Mouse (Mus musculus) CH12.LX (cell line): ENCODE data around the gene Coq8b. TPM values are rescaled to one million over a fixed set of nuclear protein-coding genes. Genes with fewer than 3 reads are reported as not detected.

ENCODE experiments used
- DNase-seq: peaks from one replicate; pipeline ENCODE4 v3.0.0-alpha.2; 2013; ENCODE audit errors: extremely low read depth
- H3K27ac ChIP-seq: 2 replicates; pipeline ENCODE4 v1.5.1; 2012; ENCODE audit warnings: low read depth, mild to moderate bottlenecking, control low read depth, moderate library complexity; ENCODE audit not compliant: insufficient read depth
- H3K27me3 ChIP-seq: replicated peaks from 2 replicates; pipeline ENCODE3; 2012; ENCODE audit warnings: inconsistent platforms
- H3K36me3 ChIP-seq, 2 experiments: replicated peaks in 1 of 2; 2 replicates each; pipeline versions ENCODE3 to v1.6.1; 2012; ENCODE audit warnings: inconsistent platforms in 1 of 2, low read length in 1 of 2, mild to moderate bottlenecking in 1 of 2, mixed read lengths in 1 of 2, moderate library complexity in 1 of 2; ENCODE audit not compliant: control insufficient read depth in 1 of 2, insufficient read depth in 1 of 2
- H3K4me1 ChIP-seq, 2 experiments: 2 replicates each; pipeline ENCODE4 v1.6.1; 2012; ENCODE audit warnings: inconsistent platforms in 1 of 2, moderate library complexity in 1 of 2; ENCODE audit not compliant: insufficient read depth in 2 of 2, control insufficient read depth in 1 of 2
- H3K4me2 ChIP-seq: 2 replicates; pipeline ENCODE4 v1.6.1; 2012; ENCODE audit warnings: low read depth, mild to moderate bottlenecking, control low read depth; ENCODE audit not compliant: poor library complexity, insufficient read depth, severe bottlenecking
- H3K4me3 ChIP-seq, 3 experiments: fragments of 150-350 bp in 1 of 3; sonication (generic) in 1 of 3; replicated peaks in 1 of 3; 2 replicates each; pipeline versions ENCODE3 to v1.5.1; 2011 to 2012; ENCODE audit warnings: low read depth in 2 of 3, low read length in 2 of 3, mild to moderate bottlenecking in 2 of 3, moderate library complexity in 2 of 3, control low read depth in 1 of 3, improper control_type of control experiment in 1 of 3, inconsistent platforms in 1 of 3, mixed read lengths in 1 of 3; ENCODE audit not compliant: poor library complexity in 1 of 3
- H3K79me2 ChIP-seq: replicated peaks from 2 replicates; pipeline ENCODE4 v1.6.1; 2012; ENCODE audit warnings: mild to moderate bottlenecking, moderate library complexity; ENCODE audit not compliant: control insufficient read depth, poor library complexity, insufficient read depth, severe bottlenecking; ENCODE audit errors: extremely low read depth
- H3K9ac ChIP-seq: 2 replicates; pipeline ENCODE4 v1.6.1; 2012; ENCODE audit warnings: low read depth, mild to moderate bottlenecking, control low read depth, moderate library complexity; ENCODE audit not compliant: insufficient read depth
- H3K9me3 ChIP-seq: replicated peaks from 2 replicates; pipeline ENCODE3; 2012; ENCODE audit warnings: low read length, inconsistent platforms, mixed read lengths
- ELF1 ChIP-seq: IDR thresholded peaks from 2 replicates; pipeline ENCODE4 v1.6.1; 2014; ENCODE audit warnings: low read depth, mild to moderate bottlenecking, inconsistent platforms, low read length, improper control_type of control experiment
- JUN ChIP-seq: IDR thresholded peaks from 2 replicates; pipeline ENCODE4 v1.6.1; 2011; ENCODE audit warnings: low read depth, mild to moderate bottlenecking, low read length, improper control_type of control experiment, moderate library complexity; ENCODE audit not compliant: insufficient read depth
- KAT2A ChIP-seq: IDR thresholded peaks from 2 replicates; pipeline ENCODE4 v1.6.1; 2012; ENCODE audit warnings: low read length, improper control_type of control experiment, inconsistent platforms; ENCODE audit not compliant: insufficient replicate concordance
- MAX ChIP-seq: IDR thresholded peaks from 2 replicates; pipeline ENCODE4 v1.6.1; 2011; ENCODE audit warnings: low read length, improper control_type of control experiment
- MEF2A ChIP-seq: IDR thresholded peaks from 2 replicates; pipeline ENCODE4 v1.6.1; 2014; ENCODE audit warnings: low read depth, mild to moderate bottlenecking, inconsistent platforms, low read length, improper control_type of control experiment, borderline replicate concordance
- MXI1 ChIP-seq: IDR thresholded peaks from 2 replicates; pipeline ENCODE4 v1.6.1; 2011; ENCODE audit warnings: mild to moderate bottlenecking, low read depth, low read length, improper control_type of control experiment
- MYC ChIP-seq: IDR thresholded peaks from 2 replicates; pipeline ENCODE4 v1.6.1; 2011; ENCODE audit warnings: low read depth, mild to moderate bottlenecking, improper control_type of control experiment, low read length
- PAX5 ChIP-seq: IDR thresholded peaks from 2 replicates; pipeline ENCODE4 v1.6.1; 2012; ENCODE audit warnings: low read length, inconsistent platforms, mixed read lengths
- RAD21 ChIP-seq: IDR thresholded peaks from 2 replicates; pipeline ENCODE4 v1.6.1; 2011; ENCODE audit warnings: low read depth, mild to moderate bottlenecking, low read length, improper control_type of control experiment, moderate library complexity
- SIN3A ChIP-seq: IDR thresholded peaks from 2 replicates; pipeline ENCODE4 v1.6.1; 2012; ENCODE audit warnings: low read length, improper control_type of control experiment, inconsistent platforms
- SMC3 ChIP-seq: IDR thresholded peaks from 2 replicates; pipeline ENCODE4 v1.6.1; 2011; ENCODE audit warnings: low read depth, low read length, improper control_type of control experiment
- UBTF ChIP-seq: IDR thresholded peaks from 2 replicates; pipeline ENCODE4 v1.6.1; 2012; ENCODE audit warnings: low read depth, mild to moderate bottlenecking, inconsistent platforms, low read length, improper control_type of control experiment, moderate library complexity
- ZMIZ1 ChIP-seq: IDR thresholded peaks from 2 replicates; pipeline ENCODE4 v1.6.1; 2012; ENCODE audit warnings: low read depth, mild to moderate bottlenecking, inconsistent platforms, low read length, improper control_type of control experiment
- ZNF384 ChIP-seq: IDR thresholded peaks from 2 replicates; pipeline ENCODE4 v1.6.1; 2012; ENCODE audit warnings: low read depth, low read length, improper control_type of control experiment, inconsistent platforms
- dilution Hi-C: fragments of 300-500 bp; cut with MboI; formaldehyde crosslinking; loops from 2 replicates; pipeline ENCODE4 v1.14.3; 2020; ENCODE audit warnings: low sequenced_read_pairs; ENCODE audit not compliant: extremely low pct_unique_long_range_greater_than_20kb, extremely low pct_ligation_motif_present
- in situ Hi-C: fragments of 300-500 bp; cut with MboI; formaldehyde crosslinking; loops from 3 replicates; pipeline ENCODE4 v1.14.3; 2019; ENCODE audit warnings: low sequenced_read_pairs, low pct_ligation_motif_present, low pct_unique_long_range_greater_than_20kb, mixed read lengths
- polyA plus RNA-seq: library from polyadenylated mRNA; unstranded; fragments of >175 nt; gene quantifications from 2 replicates; pipeline ENCODE4 v1.2.1, GENCODE M21; 2012; ENCODE audit warnings: low read depth; ENCODE audit not compliant: insufficient read length
- total RNA-seq, 2 experiments: library from RNA; depleted of rRNA; stranded (reverse); fragments of 300-350 nt in 1 of 2; fragments of >200 nt in 1 of 2; gene quantifications; 2 replicates each; pipeline ENCODE4 v1.2.3; 2012 to 2014

Coq8b gene
- total and polyA plus RNA-seq, 3 experiments = 19.7 to 26.5 (median 21.3) TPM

GRCm38 (mm10) chr7:27218586-27218985 lies 14.2 kb upstream of the Coq8b start (continued):
- TF ChIP-seq JUN = no peak

GRCm38 (mm10) chr7:27219937-27220336 lies 12.9 kb upstream of the Coq8b start:
- Histone ChIP-seq H3K4me1 (peaks cover 12 to 44% of the 10 kb centered on the region in 2 experiments), H3K9ac (no peak overlapping the region), H3K27ac (no peak overlapping the region), H3K27me3 (no peaks in the 10 kb centered on the region), H3K36me3 (peaks cover 12 to 72% of the 10 kb centered on the region in 2 experiments), H3K79me2 (peaks cover 3% of the 10 kb centered on the region; the same call in 1 of the 2 replicates), H3K9me3 (no peaks in the 10 kb centered on the region), H3K4me2 (no peak overlapping the region), H3K4me3 (no peak overlapping the region)
- DNase-seq = no peak
- TF ChIP-seq PAX5 = no peak
- TF ChIP-seq KAT2A = no peak
- no peak for TF ChIP-seq ZNF384
- no peak for TF ChIP-seq UBTF
- no peak for TF ChIP-seq RAD21
- no peak for TF ChIP-seq JUN
- TF ChIP-seq ZMIZ1 = no peak
- no peak for TF ChIP-seq MYC
- in situ Hi-C loops (no loop called here), dilution Hi-C loops (no loop called here)

GRCm38 (mm10) chr7:27221939-27222338 lies 10.9 kb upstream of the Coq8b start:
- DNase-seq = no peak
- no peak overlapping the region for H3K4me3 ChIP-seq
- in situ Hi-C loops = no loop called here
- no peak overlapping the region for H3K4me2 ChIP-seq
- no peaks in the 10 kb centered on the region for H3K9me3 ChIP-seq
- H3K9ac ChIP-seq = no peak overlapping the region
- dilution Hi-C loops = no loop called here
- no peak for TF ChIP-seq MYC
- no peak for TF ChIP-seq SIN3A
- TF ChIP-seq ELF1 = no peak
- TF ChIP-seq MXI1 = no peak
- H3K27me3 ChIP-seq = no peaks in the 10 kb centered on the region
- peaks cover 19 to 55% of the 10 kb centered on the region in 2 experiments for H3K4me1 ChIP-seq
- no peak overlapping the region for H3K27ac ChIP-seq
- peaks cover 12 to 60% of the 10 kb centered on the region in 2 experiments for H3K36me3 ChIP-seq
- H3K79me2 ChIP-seq = peaks cover 13% of the 10 kb centered on the region; the same call in 1 of the 2 replicates

GRCm38 (mm10) chr7:27222538-27222937 lies 10.3 kb upstream of the Coq8b start:
- no peaks in the 10 kb centered on the region for H3K9me3 ChIP-seq
- no peak overlapping the region for H3K27ac ChIP-seq
- H3K27me3 ChIP-seq = no peaks in the 10 kb centered on the region
- TF ChIP-seq MEF2A (no peak), PAX5 (no peak), MYC (no peak), MAX (no peak), SMC3 (no peak)
- TF ChIP-seq, all 38 proteins: peak for 0
- Histone ChIP-seq H3K4me3 (no peak overlapping the region), H3K79me2 (peaks cover 14% of the 10 kb centered on the region; the same call in 1 of the 2 replicates), H3K36me3 (peaks cover 8 to 54% of the 10 kb centered on the region in 2 experiments), H3K4me1 (peaks cover 19 to 58% of the 10 kb centered on the region in 2 experiments), H3K9ac (no peak overlapping the region), H3K4me2 (no peak overlapping the region)
- in situ Hi-C loops (no loop called here), dilution Hi-C loops (no loop called here)
- no peak for DNase-seq
